Mouse (Mus musculus): ENCODE measurements at regions not wholly inside any gene's neighbourhood (a gene's known extent, or its start where the extent isn't known, plus 50 kb on each side); places are given as distances from the start of the nearest gene placed in this dataset.

- Histone ChIP-seq H3K9ac (replicated peaks; ENCODE audit: low read length) (no peak overlapping the region), H3K36me3 (replicated peaks; ENCODE audit: control insufficient read depth, insufficient read depth, low read depth, low read length) (no peaks in the 10 kb centered on the region), H3K4me1 (ENCODE audit: control insufficient read depth, insufficient read depth, low read length) (peaks cover 2% of the 10 kb centered on the region; the same call in 1 of the 2 replicates), H3K9me3 (replicated peaks; ENCODE audit: control insufficient read depth, low read length) (no peaks in the 10 kb centered on the region), H3K4me2 (ENCODE audit: low read depth, low read length) (no peak overlapping the region), H3K27me3 (ENCODE audit: control insufficient read depth, insufficient read depth, low read length) (peaks cover 5% of the 10 kb centered on the region), H3K4me3 (ENCODE audit: low read depth, low read length) (no peak overlapping the region), H3K27ac (replicated peaks; ENCODE audit: low read depth, low read length) (no peak overlapping the region)
- DNase-seq (ENCODE audit: low spot score) = no peak
- ATAC-seq (replicated peaks; ENCODE audit: insufficient number of reproducible peaks, low FRiP score, low TSS enrichment, low read depth) = no peak
- WGBS = 85% methylated on average over 4 of the region's 4 CpGs
These were observed 187.4 kb upstream of the Mkln1 start for GRCm38 (mm10) chr6:31211091-31211490.

- Histone ChIP-seq H3K27me3 (ENCODE audit: control insufficient read depth, insufficient read depth, low read length) (peaks cover 10% of the 10 kb centered on the region), H3K4me2 (ENCODE audit: low read depth, low read length) (no peak overlapping the region), H3K4me1 (ENCODE audit: control insufficient read depth, insufficient read depth, low read length) (peaks cover 2% of the 10 kb centered on the region; the same call in 1 of the 2 replicates), H3K4me3 (ENCODE audit: low read depth, low read length) (no peak overlapping the region), H3K9me3 (replicated peaks; ENCODE audit: control insufficient read depth, low read length) (no peaks in the 10 kb centered on the region), H3K27ac (replicated peaks; ENCODE audit: low read depth, low read length) (no peak overlapping the region), H3K36me3 (replicated peaks; ENCODE audit: control insufficient read depth, insufficient read depth, low read depth, low read length) (no peaks in the 10 kb centered on the region), H3K9ac (replicated peaks; ENCODE audit: low read length) (no peak overlapping the region)
- WGBS = 83% methylated on average over 5 of the region's 5 CpGs
- DNase-seq (ENCODE audit: low spot score) = no peak
- no peak for ATAC-seq (replicated peaks; ENCODE audit: insufficient number of reproducible peaks, low FRiP score, low TSS enrichment, low read depth)
These were observed 186.9 kb upstream of the Mkln1 start for GRCm38 (mm10) chr6:31211616-31212015.

DNA sequence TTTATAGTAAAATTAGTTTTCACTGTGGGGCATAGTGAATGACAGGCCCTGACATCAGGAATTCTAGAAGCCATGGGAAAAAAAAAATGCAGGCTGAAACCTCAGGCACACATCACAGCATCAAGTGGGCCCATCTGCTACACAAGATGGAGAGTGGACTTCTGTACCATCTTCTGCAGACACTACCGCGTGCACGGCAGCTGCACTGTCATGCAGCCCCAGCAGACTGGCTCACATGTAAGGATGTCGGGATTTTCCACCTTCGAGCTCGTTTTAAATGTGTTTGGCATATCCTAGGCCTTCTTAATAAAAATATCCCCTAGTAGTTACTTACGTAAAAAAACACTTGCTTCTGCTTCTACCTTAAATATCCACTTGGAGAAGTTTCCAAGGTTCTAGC, 186.5 kb upstream of the Mkln1 start:
- DNase-seq (ENCODE audit: low spot score) (no peak), ATAC-seq (replicated peaks; ENCODE audit: insufficient number of reproducible peaks, low FRiP score, low TSS enrichment, low read depth) (no peak)
- Histone ChIP-seq H3K36me3 (replicated peaks; ENCODE audit: control insufficient read depth, insufficient read depth, low read depth, low read length) (no peaks in the 10 kb centered on the region), H3K27ac (replicated peaks; ENCODE audit: low read depth, low read length) (no peak overlapping the region), H3K27me3 (ENCODE audit: control insufficient read depth, insufficient read depth, low read length) (peaks cover 14% of the 10 kb centered on the region), H3K4me2 (ENCODE audit: low read depth, low read length) (no peak overlapping the region), H3K9me3 (replicated peaks; ENCODE audit: control insufficient read depth, low read length) (no peaks in the 10 kb centered on the region), H3K4me1 (ENCODE audit: control insufficient read depth, insufficient read depth, low read length) (peaks cover 4% of the 10 kb centered on the region), H3K9ac (replicated peaks; ENCODE audit: low read length) (no peak overlapping the region), H3K4me3 (ENCODE audit: low read depth, low read length) (no peak overlapping the region)
- 90% methylated on average over 7 of the region's 7 CpGs for WGBS

DNA sequence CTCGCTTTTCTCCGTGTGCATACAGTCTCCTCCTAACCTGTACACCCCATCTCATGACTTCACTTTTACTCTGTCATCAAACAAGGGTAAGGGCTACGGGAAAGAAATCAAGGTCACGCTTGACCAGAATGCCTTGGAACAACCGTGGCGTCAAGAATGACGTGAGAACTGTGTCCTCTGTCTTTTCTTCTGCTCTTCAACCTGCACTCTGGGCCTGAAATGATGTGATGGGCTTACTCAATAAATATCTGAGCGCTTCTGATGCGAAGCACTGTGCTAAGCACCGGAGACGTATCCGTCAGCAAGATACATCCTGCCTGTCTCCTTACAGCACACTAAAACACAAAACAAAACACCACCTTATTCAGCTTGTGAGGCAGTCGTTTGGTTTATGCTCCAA, 185.8 kb upstream of the Mkln1 start:
- H3K4me1 ChIP-seq (ENCODE audit: control insufficient read depth, insufficient read depth, low read length) = peaks cover 6% of the 10 kb centered on the region
- peaks cover 18% of the 10 kb centered on the region for H3K27me3 ChIP-seq (ENCODE audit: control insufficient read depth, insufficient read depth, low read length)
- ATAC-seq (replicated peaks; ENCODE audit: insufficient number of reproducible peaks, low FRiP score, low TSS enrichment, low read depth) = no peak
- H3K4me2 ChIP-seq (ENCODE audit: low read depth, low read length) = no peak overlapping the region
- no peak overlapping the region for H3K9ac ChIP-seq (replicated peaks; ENCODE audit: low read length)
- no peak for DNase-seq (ENCODE audit: low spot score)
- no peaks in the 10 kb centered on the region for H3K9me3 ChIP-seq (replicated peaks; ENCODE audit: control insufficient read depth, low read length)
- no peaks in the 10 kb centered on the region for H3K36me3 ChIP-seq (replicated peaks; ENCODE audit: control insufficient read depth, insufficient read depth, low read depth, low read length)
- no peak overlapping the region for H3K4me3 ChIP-seq (ENCODE audit: low read depth, low read length)
- 83% methylated on average over 13 of the region's 13 CpGs for WGBS
- H3K27ac ChIP-seq (replicated peaks; ENCODE audit: low read depth, low read length) = no peak overlapping the region

DNA sequence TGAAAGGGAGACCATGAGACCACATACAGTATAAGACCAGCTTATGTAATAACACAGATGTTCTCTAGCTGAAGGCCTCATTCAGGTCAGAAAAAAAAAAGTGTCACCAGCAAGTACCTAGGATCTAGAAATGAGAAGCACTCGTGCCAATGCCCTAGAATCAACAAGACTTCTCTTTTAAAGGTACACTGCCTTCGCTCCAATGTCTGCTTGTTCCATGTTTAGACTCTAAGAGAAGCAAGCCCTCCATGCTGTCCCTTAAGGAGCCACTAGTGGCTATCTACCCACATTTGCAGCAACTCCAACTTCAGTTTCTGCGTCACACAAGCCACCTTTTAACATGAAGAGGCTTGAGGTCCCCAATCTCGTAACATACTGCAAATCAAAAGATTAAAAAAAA, 185.4 kb upstream of the Mkln1 start:
- ATAC-seq (replicated peaks; ENCODE audit: insufficient number of reproducible peaks, low FRiP score, low TSS enrichment, low read depth) (no peak), DNase-seq (ENCODE audit: low spot score) (no peak)
- Histone ChIP-seq H3K4me1 (ENCODE audit: control insufficient read depth, insufficient read depth, low read length) (peaks cover 10% of the 10 kb centered on the region), H3K9me3 (replicated peaks; ENCODE audit: control insufficient read depth, low read length) (no peaks in the 10 kb centered on the region), H3K27ac (replicated peaks; ENCODE audit: low read depth, low read length) (no peak overlapping the region), H3K4me3 (ENCODE audit: low read depth, low read length) (no peak overlapping the region), H3K27me3 (ENCODE audit: control insufficient read depth, insufficient read depth, low read length) (peaks cover 23% of the 10 kb centered on the region), H3K4me2 (ENCODE audit: low read depth, low read length) (no peak overlapping the region), H3K36me3 (replicated peaks; ENCODE audit: control insufficient read depth, insufficient read depth, low read depth, low read length) (no peaks in the 10 kb centered on the region), H3K9ac (replicated peaks; ENCODE audit: low read length) (no peak overlapping the region)
- 83% methylated on average over 4 of the region's 4 CpGs for WGBS

GRCm38 (mm10) chr6:31215661-31216060, 182.9 kb upstream of the Mkln1 start:
- WGBS = 70% methylated on average over 8 of the region's 8 CpGs
- peak overlapping the region; percentile 100 for H3K4me2 ChIP-seq (ENCODE audit: low read depth, low read length)
- no peak overlapping the region for H3K27ac ChIP-seq (replicated peaks; ENCODE audit: low read depth, low read length)
- DNase-seq (ENCODE audit: low spot score) (no peak), ATAC-seq (replicated peaks; ENCODE audit: insufficient number of reproducible peaks, low FRiP score, low TSS enrichment, low read depth) (no peak)
- H3K27me3 ChIP-seq (ENCODE audit: control insufficient read depth, insufficient read depth, low read length) = peaks cover 43% of the 10 kb centered on the region
- H3K4me1 ChIP-seq (ENCODE audit: control insufficient read depth, insufficient read depth, low read length) = peaks cover 15% of the 10 kb centered on the region
- H3K36me3 ChIP-seq (replicated peaks; ENCODE audit: control insufficient read depth, insufficient read depth, low read depth, low read length) = no peaks in the 10 kb centered on the region
- H3K4me3 ChIP-seq (ENCODE audit: low read depth, low read length) = peak overlapping the region; percentile 65
- H3K9ac ChIP-seq (replicated peaks; ENCODE audit: low read length) = no peak overlapping the region
- H3K9me3 ChIP-seq (replicated peaks; ENCODE audit: control insufficient read depth, low read length) = no peaks in the 10 kb centered on the region

GRCm38 (mm10) chr6:31216206-31217059, 182.1 kb upstream of the Mkln1 start:
- under 1% methylated on average over 100 of the region's 100 CpGs for WGBS
- Histone ChIP-seq H3K4me2 (ENCODE audit: low read depth, low read length) (peak overlapping the region; percentile 100), H3K36me3 (replicated peaks; ENCODE audit: control insufficient read depth, insufficient read depth, low read depth, low read length) (no peaks in the 10 kb centered on the region), H3K9me3 (replicated peaks; ENCODE audit: control insufficient read depth, low read length) (no peaks in the 10 kb centered on the region), H3K4me3 (ENCODE audit: low read depth, low read length) (peak overlapping the region; percentile 65), H3K9ac (replicated peaks; ENCODE audit: low read length) (peak overlapping the region; percentile 48), H3K27ac (replicated peaks; ENCODE audit: low read depth, low read length) (no peak overlapping the region), H3K27me3 (ENCODE audit: control insufficient read depth, insufficient read depth, low read length) (peaks cover 48% of the 10 kb centered on the region), H3K4me1 (ENCODE audit: control insufficient read depth, insufficient read depth, low read length) (peaks cover 15% of the 10 kb centered on the region)
- ATAC-seq (replicated peaks; ENCODE audit: insufficient number of reproducible peaks, low FRiP score, low TSS enrichment, low read depth) (peak; percentile 57; the same call in 1 of the 2 replicates), DNase-seq (ENCODE audit: low spot score) (peak; percentile 54)

- WGBS = 1% methylated on average over 20 of the region's 20 CpGs
- ATAC-seq (replicated peaks; ENCODE audit: insufficient number of reproducible peaks, low FRiP score, low TSS enrichment, low read depth) = no peak
- H3K9ac ChIP-seq (replicated peaks; ENCODE audit: low read length) = no peak overlapping the region
These were observed 181.4 kb upstream of the Mkln1 start for GRCm38 (mm10) chr6:31217060-31217541.

More at GRCm38 (mm10) chr6:31217060-31217541, 181.4 kb upstream of the Mkln1 start:
- DNase-seq (ENCODE audit: low spot score) = no peak
- peaks cover 48% of the 10 kb centered on the region for H3K27me3 ChIP-seq (ENCODE audit: control insufficient read depth, insufficient read depth, low read length)
- peak overlapping the region; percentile 100 for H3K4me2 ChIP-seq (ENCODE audit: low read depth, low read length)
- H3K4me1 ChIP-seq (ENCODE audit: control insufficient read depth, insufficient read depth, low read length) = peaks cover 15% of the 10 kb centered on the region
- no peaks in the 10 kb centered on the region for H3K36me3 ChIP-seq (replicated peaks; ENCODE audit: control insufficient read depth, insufficient read depth, low read depth, low read length)
- H3K4me3 ChIP-seq (ENCODE audit: low read depth, low read length) = peak overlapping the region; percentile 65
- no peaks in the 10 kb centered on the region for H3K9me3 ChIP-seq (replicated peaks; ENCODE audit: control insufficient read depth, low read length)
- H3K27ac ChIP-seq (replicated peaks; ENCODE audit: low read depth, low read length) = no peak overlapping the region
